Mouse (Mus musculus) G1E (cell line): ENCODE measurements around the gene Gm10799.

Experiments used
- CTCF ChIP-seq: IDR thresholded peaks from 2 replicates; pipeline ENCODE4 v1.5.1; 2012; ENCODE audit warnings: low read depth, low read length, inconsistent platforms, mixed read lengths
- GATA1 ChIP-seq: IDR thresholded peaks from 2 replicates; pipeline ENCODE4 v1.6.1; 2012; ENCODE audit warnings: borderline replicate concordance, low read length, inconsistent platforms, mixed read lengths
- GATA2 ChIP-seq: IDR thresholded peaks from 2 replicates; pipeline ENCODE4 v1.6.1; 2012; ENCODE audit warnings: low read depth, low read length, inconsistent platforms, borderline replicate concordance
- POLR2AphosphoS5 ChIP-seq: IDR thresholded peaks from 2 replicates; pipeline ENCODE4 v1.6.1; 2012; ENCODE audit warnings: low read depth, low read length, inconsistent platforms; ENCODE audit not compliant: insufficient replicate concordance
- TAL1 ChIP-seq: conservative IDR thresholded peaks from 2 replicates; pipeline ENCODE4 v1.6.1; 2012; ENCODE audit warnings: low read depth, low read length, inconsistent platforms, mixed read lengths

- TF ChIP-seq CTCF (no peak), POLR2AphosphoS5 (no peak), GATA1 (no peak), TAL1 (no peak), GATA2 (no peak)
Observed at GRCm38 (mm10) chr2:104104800-104105199, 36.5 kb upstream of the Gm10799 start.
